Comparison of ENCODE assay signal across 19 mouse cellular contexts in the genomic region with DNA sequence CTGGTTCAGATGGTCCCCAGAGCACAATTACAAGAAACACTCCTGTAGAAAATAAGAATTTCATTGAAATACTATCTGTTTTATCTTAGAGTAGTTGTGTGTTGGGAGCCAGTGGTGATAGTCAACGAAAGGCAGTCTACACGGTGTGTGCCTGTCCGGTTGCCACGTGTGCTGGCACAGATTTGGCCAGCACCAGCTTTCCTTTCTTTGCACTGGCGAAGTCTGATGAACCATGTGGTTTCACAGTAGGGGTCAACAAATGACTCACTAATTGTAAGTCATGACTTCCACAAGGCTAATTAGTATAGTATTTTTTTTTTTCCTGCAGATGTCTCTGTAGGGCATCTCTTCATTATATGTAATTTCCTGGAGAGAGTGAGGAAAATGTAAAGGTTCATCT. TPM values are rescaled to one million over a fixed set of nuclear protein-coding genes. Genes with fewer than 3 reads are reported as not detected.
DNase-seq lines count a peak whose midpoint lies in the region; ATAC-seq and TF ChIP-seq lines count a peak whose summit lies in the region.
"Had no signal": no experiment of that assay in that cellular context is flagged by ENCODE, and none has a peak within 500 bp of the region (broad histone marks: within the 10 kb centered on the region; RNA-seq: fewer than 3 reads in every experiment).

No protein-coding gene starts in this region.

- TF ChIP-seq CTCF in forebrain, postnatal 0 days (IDR thresholded peaks at IDR 0.05; ENCODE audit: low read depth), result no peak

- DNase-seq in forebrain, postnatal 0 days, result no peak
- DNase-seq in cerebellum, postnatal 36 days, result peak; percentile 39 to 40
- DNase-seq in gastrocnemius, postnatal 36 days, result no peak
- no peak for DNase-seq in adrenal gland, adult 18-20 months (ENCODE audit: low spot score in 2 of 2)
- DNase-seq: adrenal gland, adult 2 months; heart, adult 11 months; kidney, adult 2 months; kidney, postnatal 36 days; right cerebral cortex, adult 18-20 months; thymus, postnatal 25 days had no signal

- H3K27me3 ChIP-seq in forebrain, embryonic 13.5 days, result no peaks in the 10 kb centered on the region
- H3K27me3 ChIP-seq in forebrain, postnatal 0 days (ENCODE audit: insufficient read depth, low read length), result no peaks in the 10 kb centered on the region
- H3K27me3 ChIP-seq in neural tube, embryonic 14.5 days (ENCODE audit: control insufficient read depth, insufficient read depth, low read length), result no peaks in the 10 kb centered on the region
- H3K27me3 ChIP-seq in neural tube, embryonic 15.5 days (replicated peaks), result no peaks in the 10 kb centered on the region
- H3K27me3 ChIP-seq: heart, embryonic 15.5 days; megakaryocyte, embryonic 14.5 days had no signal

- peaks cover 28% of the 10 kb centered on the region for H3K36me3 ChIP-seq in forebrain, embryonic 13.5 days (ENCODE audit: poor library complexity, severe bottlenecking)
- peaks cover 17% of the 10 kb centered on the region for H3K36me3 ChIP-seq in forebrain, postnatal 0 days (ENCODE audit: insufficient read depth)
- H3K36me3 ChIP-seq in neural tube, embryonic 14.5 days (ENCODE audit: control insufficient read depth, insufficient read depth, low read length), result peaks cover 6% of the 10 kb centered on the region; the same call in 1 of the 2 replicates
- H3K36me3 ChIP-seq in neural tube, embryonic 15.5 days, result peaks cover 16% of the 10 kb centered on the region
- H3K36me3 ChIP-seq: heart, embryonic 15.5 days had no signal

- intact Hi-C loops in gastrocnemius, postnatal 36 days (cut with DNase I), result no loop called here

- H3K27ac ChIP-seq in forebrain, embryonic 13.5 days, result no peak overlapping the region
- H3K27ac ChIP-seq in forebrain, postnatal 0 days (ENCODE audit: low read depth, low read length), result no peak overlapping the region
- H3K27ac ChIP-seq in neural tube, embryonic 14.5 days (ENCODE audit: low read depth, low read length), result no peak overlapping the region
- H3K27ac ChIP-seq in neural tube, embryonic 15.5 days (replicated peaks), result no peak overlapping the region
- H3K27ac ChIP-seq: heart, embryonic 15.5 days; liver, embryonic 14.5 days had no signal

- H3K9ac ChIP-seq in forebrain, embryonic 13.5 days, result no peak overlapping the region
- H3K9ac ChIP-seq in forebrain, postnatal 0 days, result no peak overlapping the region
- no peak overlapping the region for H3K9ac ChIP-seq in neural tube, embryonic 14.5 days (replicated peaks; ENCODE audit: low read depth, low read length)
- no peak overlapping the region for H3K9ac ChIP-seq in neural tube, embryonic 15.5 days (replicated peaks)
- H3K9ac ChIP-seq: heart, embryonic 15.5 days; liver, embryonic 14.5 days had no signal

- no peak overlapping the region for H3K4me2 ChIP-seq in forebrain, embryonic 13.5 days
- H3K4me2 ChIP-seq in forebrain, postnatal 0 days (ENCODE audit: low read depth), result no peak overlapping the region
- H3K4me2 ChIP-seq in neural tube, embryonic 14.5 days (ENCODE audit: low read depth, low read length), result no peak overlapping the region
- H3K4me2 ChIP-seq in neural tube, embryonic 15.5 days, result no peak overlapping the region
- H3K4me2 ChIP-seq: heart, embryonic 15.5 days had no signal

- no peak overlapping the region for H3K4me3 ChIP-seq in forebrain, embryonic 13.5 days
- H3K4me3 ChIP-seq in forebrain, postnatal 0 days (ENCODE audit: low read depth, low read length), result no peak overlapping the region
- H3K4me3 ChIP-seq in neural tube, embryonic 14.5 days (ENCODE audit: low read depth, low read length), result no peak overlapping the region
- no peak overlapping the region for H3K4me3 ChIP-seq in neural tube, embryonic 15.5 days (replicated peaks)
- H3K4me3 ChIP-seq: heart, embryonic 15.5 days; megakaryocyte, embryonic 14.5 days had no signal

- WGBS in forebrain, embryonic 13.5 days, result 53% methylated on average over 5 of the region's 5 CpGs
- 46% methylated on average over 5 of the region's 5 CpGs for WGBS in forebrain, postnatal 0 days
- WGBS in neural tube, embryonic 14.5 days, result 53% methylated on average over 5 of the region's 5 CpGs
- 58% methylated on average over 5 of the region's 5 CpGs for WGBS in neural tube, embryonic 15.5 days

- no peaks in the 10 kb centered on the region for H3K4me1 ChIP-seq in forebrain, embryonic 13.5 days
- H3K4me1 ChIP-seq in forebrain, postnatal 0 days (ENCODE audit: insufficient read depth), result peaks cover 5% of the 10 kb centered on the region; the same call in 1 of the 2 replicates
- H3K4me1 ChIP-seq in neural tube, embryonic 14.5 days (ENCODE audit: control insufficient read depth, insufficient read depth, low read length), result 0 out of 2 replicates have a peak, but pooled peaks cover 3% of the 10 kb centered on the region
- H3K4me1 ChIP-seq in neural tube, embryonic 15.5 days, result no peaks in the 10 kb centered on the region
- H3K4me1 ChIP-seq: heart, embryonic 15.5 days; megakaryocyte, embryonic 14.5 days had no signal

- ATAC-seq in forebrain, embryonic 13.5 days, result peak; percentile 50; the same call in 1 of the 2 replicates
- no peak for ATAC-seq in forebrain, postnatal 0 days
- peak; percentile 58; the same call in 1 of the 2 replicates for ATAC-seq in neural tube, embryonic 14.5 days (ENCODE audit: low read depth)
- ATAC-seq in neural tube, embryonic 15.5 days (ENCODE audit: low FRiP score), result no peak
- ATAC-seq in CD4-positive, CD25-positive, alpha-beta regulatory T cell, adult 4 months, result no peak
- ATAC-seq: lung, postnatal 0 days had no signal

- H3K9me3 ChIP-seq in forebrain, embryonic 13.5 days (replicated peaks), result no peaks in the 10 kb centered on the region; the same call in 1 of the 2 replicates
- 0 out of 2 replicates have a peak, but pooled peaks cover 6% of the 10 kb centered on the region for H3K9me3 ChIP-seq in forebrain, postnatal 0 days (ENCODE audit: low read length)
- H3K9me3 ChIP-seq in neural tube, embryonic 14.5 days (ENCODE audit: control insufficient read depth, low read length), result no peaks in the 10 kb centered on the region
- peaks cover 2% of the 10 kb centered on the region; the same call in 1 of the 2 replicates for H3K9me3 ChIP-seq in neural tube, embryonic 15.5 days (replicated peaks)
- H3K9me3 ChIP-seq: heart, embryonic 15.5 days had no signal

RNA-seq across cellular contexts. Expression of a gene that starts 45.6 kb away (rescaled TPM):
- polyA plus RNA-seq in forebrain, embryonic 13.5 days (2015; fragmentation: Nextera tagmentation; extraction: Ambion mirVana), result 2.1 and 3.1 TPM in 2 replicates
- 3.0 and 13.7 TPM in 2 replicates for total RNA-seq in forebrain, postnatal 0 days (2014; rRNA removed)
- polyA plus RNA-seq in forebrain, postnatal 0 days (2015; fragmentation: Nextera tagmentation; extraction: Ambion mirVana), result 2.4 and 2.7 TPM in 2 replicates
- 1.4 and 3.2 TPM in 2 replicates for polyA plus RNA-seq in neural tube, embryonic 14.5 days (2014; fragmentation: Nextera tagmentation; extraction: Ambion mirVana)
- polyA plus RNA-seq in neural tube, embryonic 15.5 days (2015; fragmentation: Nextera tagmentation; extraction: Ambion mirVana), result 1.3 and 2.3 TPM in 2 replicates
- total RNA-seq in gastrocnemius, postnatal 36 days (2021), result 1 to 10 TPM in 1 of 2 experiments, under 1 TPM in 1; 0.76 to 1.1 TPM
- total RNA-seq in adrenal gland, adult 18-20 months (2021), result 1 to 10 TPM; 2.0 to 4.3 TPM
- polyA plus RNA-seq in CD4-positive, CD25-positive, alpha-beta regulatory T cell, adult 4 months (2017; shearing (Covaris generic)), result not detected
- total RNA-seq: neutrophil, adult 5-6 weeks had no signal

Comparison
In these comparisons a context has a peak if more than half of its experiments do, and no peak if none do; other contexts are left out.
1. ATAC-seq: peak in forebrain, embryonic 13.5 days (single experiment) and neural tube, embryonic 14.5 days (single experiment); none in forebrain, postnatal 0 days (single experiment), neural tube, embryonic 15.5 days (single experiment) and CD4-positive, CD25-positive, alpha-beta regulatory T cell, adult 4 months (single experiment).
2. DNase-seq: peak in cerebellum, postnatal 36 days (2 of 2); none in forebrain, postnatal 0 days (single experiment), gastrocnemius, postnatal 36 days (0 of 2) and adrenal gland, adult 18-20 months (0 of 2).